Mouse (Mus musculus) spleen, postnatal 14 days (tissue): ENCODE measurements around the gene Olfr596.
"Not testable (repeated sequence)": the region's sequence is repeated elsewhere in the genome, so short reads cannot be mapped to it uniquely, and the experiment has no call there.

Experiments used
- DNase-seq, 2 experiments: peaks; one replicate each; pipeline ENCODE4 v3.0.0; 2021 to 2022; ENCODE audit warnings: low spot score in 2 of 2

Olfr596 gene

GRCm38 (mm10) chr7:103305348-103305747 lies at the start of gene Olfr596:
Olfr596 (plus strand) TSS chr7:103305648.
- DNase-seq = not testable (repeated sequence)

- DNase-seq = not testable (repeated sequence)
Observed at GRCm38 (mm10) chr7:103316015-103316414, 10.6 kb downstream of the Olfr596 start, which contains the start of gene Olfr597. Olfr597 (plus strand) TSS chr7:103316315.

GRCm38 (mm10) chr7:103323268-103323667 lies 17.8 kb downstream of the Olfr596 start, which contains the start of gene Olfr598:
Olfr598 (plus strand) TSS chr7:103323568.
- no peak for DNase-seq

- no peak for DNase-seq
Observed at GRCm38 (mm10) chr7:103335617-103336016, 30.2 kb downstream of the Olfr596 start, which contains the start of gene Olfr599. Olfr599 (plus strand) TSS chr7:103335917.

- no peak for DNase-seq
Observed at GRCm38 (mm10) chr7:103349569-103349968, 44.1 kb downstream of the Olfr596 start, which contains the start of gene Olfr600. Olfr600 (minus strand) TSS chr7:103349669.
